Mouse (Mus musculus) liver, embryonic 16.5 days (tissue): ENCODE measurements around the gene D630039A03Rik. TPM values are rescaled to one million over a fixed set of nuclear protein-coding genes. Genes with fewer than 3 reads are reported as not detected.
A peak's percentile ranks its signal among the peaks of the same experiment; 100 is the strongest.

ENCODE experiments used
- ATAC-seq: fragments of 200-750 bp; cut with Nextera tagmentation; 2 replicates; pipeline ENCODE4 v1.8.0; 2017; ENCODE audit warnings: low read depth, mild to moderate bottlenecking, moderate number of reproducible peaks, moderate library complexity
- H3K27ac ChIP-seq: fragments of 300-500 bp; sonication (generic); 2 replicates; pipeline ENCODE4 v1.5.1; 2014; ENCODE audit warnings: mild to moderate bottlenecking, low read length
- H3K27me3 ChIP-seq: fragments of 300-500 bp; sonication (generic); 2 replicates; pipeline ENCODE4 v1.6.1; 2014; ENCODE audit warnings: low read depth, low read length, mixed read lengths; ENCODE audit not compliant: control insufficient read depth, insufficient read depth
- H3K36me3 ChIP-seq: fragments of 300-500 bp; sonication (generic); 2 replicates; pipeline ENCODE4 v1.6.1; 2014; ENCODE audit warnings: mild to moderate bottlenecking; ENCODE audit not compliant: control insufficient read depth, insufficient read depth
- H3K4me1 ChIP-seq: fragments of 300-500 bp; sonication (generic); 2 replicates; pipeline ENCODE4 v1.6.1; 2014; ENCODE audit warnings: low read depth, low read length, mixed read lengths; ENCODE audit not compliant: control insufficient read depth
- H3K4me2 ChIP-seq: fragments of 300-500 bp; sonication (generic); 2 replicates; pipeline ENCODE4 v1.6.1; 2014; ENCODE audit warnings: low read depth, low read length, mixed read lengths
- H3K4me3 ChIP-seq: fragments of 300-500 bp; sonication (generic); 2 replicates; pipeline ENCODE4 v1.5.1; 2014; ENCODE audit warnings: low read depth, mild to moderate bottlenecking, low read length
- H3K9ac ChIP-seq: fragments of 300-500 bp; sonication (generic); 2 replicates; pipeline ENCODE4 v1.6.1; 2014; ENCODE audit warnings: low read depth, low read length
- H3K9me3 ChIP-seq: fragments of 300-500 bp; sonication (generic); replicated peaks from 2 replicates; pipeline ENCODE4 v1.6.1; 2016; ENCODE audit warnings: low read length; ENCODE audit not compliant: control insufficient read depth
- WGBS: fragments of 180-500 bp; shearing (Covaris S2); extraction: QIAGEN DNeasy Blood & Tissue Kit; methylation state at CpG from one replicate; pipeline ENCODE4 v1.1.7; 2014; ENCODE audit not compliant: insufficient replicate concordance; 5-methylcytosine and 5-hydroxymethylcytosine counted together
- polyA plus RNA-seq: library from polyadenylated mRNA; unstranded; fragments of >200 nt; fragmentation: Nextera tagmentation; extraction: Ambion mirVana; gene quantifications from 2 replicates; pipeline ENCODE4 v1.2.1, GENCODE M21; 2015

Gene D630039A03Rik
- polyA plus RNA-seq, 1 experiment from 2014 or later, result 0.27 TPM

- Histone ChIP-seq H3K27me3 (no peaks in the 10 kb centered on the region), H3K4me1 (no peaks in the 10 kb centered on the region), H3K9me3 (no peaks in the 10 kb centered on the region), H3K27ac (no peak overlapping the region), H3K9ac (no peak overlapping the region), H3K36me3 (no peaks in the 10 kb centered on the region), H3K4me2 (no peak overlapping the region), H3K4me3 (no peak overlapping the region)
- no peak for ATAC-seq
- 20% methylated on average over 8 of the region's 8 CpGs for WGBS
Observed at GRCm38 (mm10) chr4:57919494-57920423, 3.7 kb upstream of the D630039A03Rik start.

GRCm38 (mm10) chr4:57916711-57917110 lies 614 bp upstream of the D630039A03Rik start:
- ATAC-seq, result no peak
- H3K27ac ChIP-seq, result no peak overlapping the region

GRCm38 (mm10) chr4:57915216-57915965 lies 706 bp downstream of the D630039A03Rik start:
- peak overlapping the region; percentile 48 for H3K4me2 ChIP-seq
- WGBS, result 25% methylated on average over 17 of the region's 17 CpGs
- peak overlapping the region; percentile 20; the same call in 1 of the 2 replicates for H3K4me3 ChIP-seq
- H3K27ac ChIP-seq, result no peak overlapping the region
- no peaks in the 10 kb centered on the region for H3K4me1 ChIP-seq
- ATAC-seq, result no peak
- no peaks in the 10 kb centered on the region for H3K36me3 ChIP-seq
- no peaks in the 10 kb centered on the region for H3K9me3 ChIP-seq
- H3K9ac ChIP-seq, result no peak overlapping the region
- H3K27me3 ChIP-seq, result no peaks in the 10 kb centered on the region

More at GRCm38 (mm10) chr4:57916711-57917110, 614 bp upstream of the D630039A03Rik start:
- no peak overlapping the region for H3K9ac ChIP-seq
- WGBS, result 54% methylated on average over 4 of the region's 4 CpGs
- no peaks in the 10 kb centered on the region for H3K4me1 ChIP-seq
- no peak overlapping the region for H3K4me3 ChIP-seq
- H3K36me3 ChIP-seq, result no peaks in the 10 kb centered on the region
- H3K4me2 ChIP-seq, result no peak overlapping the region
- no peaks in the 10 kb centered on the region for H3K9me3 ChIP-seq
- no peaks in the 10 kb centered on the region for H3K27me3 ChIP-seq

DNA sequence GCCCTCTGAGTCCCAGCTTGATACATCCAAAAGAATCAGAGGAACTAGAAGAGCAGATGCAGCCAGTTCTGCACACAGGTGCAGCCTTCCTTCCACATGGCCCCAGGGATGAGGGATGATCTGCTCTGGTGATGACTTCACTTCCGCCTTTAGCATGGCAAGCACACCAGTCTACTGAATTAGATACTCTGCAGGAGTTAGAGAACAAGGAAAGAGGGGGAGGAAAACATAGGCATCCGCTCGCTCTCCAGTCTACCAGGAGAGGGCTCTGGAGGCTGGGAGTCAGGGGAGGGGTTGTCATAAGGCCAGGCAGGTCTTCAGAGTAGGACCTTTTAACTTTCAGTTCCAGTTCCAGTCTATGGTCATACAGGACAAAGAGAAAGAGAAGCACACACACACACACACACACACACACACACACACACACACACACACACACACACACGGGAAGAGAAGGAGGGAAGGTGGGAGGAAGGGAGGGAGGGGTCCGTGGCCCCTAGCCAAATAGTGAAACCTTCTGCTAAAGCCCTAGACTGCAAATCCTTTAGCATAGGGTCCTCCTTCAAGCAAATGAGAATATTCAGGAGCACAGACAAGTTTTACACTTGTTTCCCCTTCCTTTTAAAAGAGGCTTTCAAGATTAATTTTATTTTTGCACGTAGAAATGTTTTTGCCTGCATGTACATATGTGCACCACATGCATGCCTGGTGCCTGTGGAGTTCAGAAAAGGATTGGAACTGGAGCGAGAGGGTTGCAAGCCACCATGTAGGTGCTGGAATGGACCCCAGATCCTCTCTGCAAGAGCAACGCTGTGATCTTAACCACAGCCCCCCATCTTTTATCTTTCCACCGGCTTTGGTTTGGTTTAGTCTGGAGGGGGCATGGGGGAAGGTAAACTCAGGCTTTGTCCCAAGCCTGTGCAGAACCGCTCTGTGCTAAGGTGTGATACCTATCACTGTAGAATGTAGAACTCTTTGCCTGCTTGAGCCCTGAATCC lies 1.6 kb downstream of the D630039A03Rik start:
- no peak overlapping the region for H3K4me3 ChIP-seq
- H3K36me3 ChIP-seq, result no peaks in the 10 kb centered on the region
- WGBS, result 58% methylated on average over 10 of the region's 10 CpGs
- no peak overlapping the region for H3K4me2 ChIP-seq
- H3K27me3 ChIP-seq, result no peaks in the 10 kb centered on the region
- no peak overlapping the region for H3K9ac ChIP-seq
- no peak overlapping the region for H3K27ac ChIP-seq
- ATAC-seq, result no peak
- H3K9me3 ChIP-seq, result no peaks in the 10 kb centered on the region
- H3K4me1 ChIP-seq, result no peaks in the 10 kb centered on the region

DNA sequence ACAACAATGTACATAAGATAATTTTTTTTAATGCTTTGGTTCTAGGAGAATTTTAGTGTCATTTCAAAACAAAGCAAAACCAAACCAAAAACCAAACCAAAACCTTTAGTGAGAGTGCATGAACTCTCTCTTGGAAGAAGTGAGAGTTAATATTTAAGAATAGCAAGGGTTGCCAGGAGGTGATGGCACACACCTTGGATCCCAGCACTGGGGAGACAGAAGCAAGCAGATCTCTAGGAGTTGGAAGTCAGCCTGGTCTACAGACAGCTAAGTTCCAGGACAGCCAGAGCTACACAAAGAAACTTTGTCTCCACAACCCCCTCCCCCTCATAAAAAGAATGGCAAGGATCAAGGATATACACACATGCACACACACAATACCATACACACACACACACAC lies 3.1 kb downstream of the D630039A03Rik start:
- ATAC-seq, result no peak
- H3K9me3 ChIP-seq, result no peaks in the 10 kb centered on the region
- H3K9ac ChIP-seq, result no peak overlapping the region
- H3K36me3 ChIP-seq, result no peaks in the 10 kb centered on the region
- H3K27ac ChIP-seq, result no peak overlapping the region
- no peaks in the 10 kb centered on the region for H3K27me3 ChIP-seq
- H3K4me3 ChIP-seq, result no peak overlapping the region
- H3K4me1 ChIP-seq, result no peaks in the 10 kb centered on the region
- H3K4me2 ChIP-seq, result no peak overlapping the region

DNA sequence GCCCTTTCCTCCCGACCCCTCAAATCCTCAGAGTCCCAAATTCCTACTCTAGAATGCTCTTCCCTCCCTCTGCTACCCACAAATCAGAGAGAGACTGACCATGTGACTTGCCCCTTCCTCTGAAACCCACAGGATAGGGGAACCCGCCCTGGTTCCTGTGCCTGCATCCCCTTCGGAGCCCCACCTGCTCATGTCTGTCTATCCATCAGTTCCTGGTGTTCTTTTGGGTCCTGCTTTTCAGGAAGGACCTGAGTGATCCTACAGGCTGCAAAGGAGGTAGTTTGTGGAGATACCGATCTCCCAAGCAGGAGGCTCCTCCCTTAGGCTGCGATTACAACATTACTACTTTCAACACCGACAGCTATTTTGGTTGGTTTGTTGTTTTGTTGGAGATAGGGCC lies 7.2 kb downstream of the D630039A03Rik start:
- no peak overlapping the region for H3K9ac ChIP-seq
- no peaks in the 10 kb centered on the region for H3K4me1 ChIP-seq
- H3K36me3 ChIP-seq, result no peaks in the 10 kb centered on the region
- H3K9me3 ChIP-seq, result no peaks in the 10 kb centered on the region
- 19% methylated on average over 6 of the region's 6 CpGs for WGBS
- no peak for ATAC-seq
- H3K4me3 ChIP-seq, result no peak overlapping the region
- no peak overlapping the region for H3K4me2 ChIP-seq
- H3K27ac ChIP-seq, result no peak overlapping the region
- H3K27me3 ChIP-seq, result no peaks in the 10 kb centered on the region

DNA sequence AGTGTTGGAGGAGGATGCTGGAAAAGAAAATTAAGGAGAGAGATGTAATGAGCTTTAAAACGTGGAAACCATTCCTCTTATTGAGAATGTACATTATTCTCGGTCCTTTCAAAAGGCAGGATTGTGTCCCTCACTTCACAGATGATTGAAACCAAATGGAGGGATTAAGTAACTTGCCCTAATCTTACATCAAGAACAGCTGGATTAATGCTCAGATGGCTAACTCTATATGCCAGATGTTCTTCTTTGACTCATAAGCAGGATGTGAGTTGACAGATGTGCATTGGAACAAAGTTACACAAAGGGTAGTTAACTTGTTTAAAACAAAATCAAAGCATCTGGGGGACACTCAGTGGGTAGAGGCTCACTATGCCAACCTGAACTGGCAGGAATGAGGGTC lies 9.4 kb downstream of the D630039A03Rik start:
- no peak for ATAC-seq
- Histone ChIP-seq H3K4me2 (no peak overlapping the region), H3K27me3 (no peaks in the 10 kb centered on the region), H3K4me1 (no peaks in the 10 kb centered on the region), H3K36me3 (no peaks in the 10 kb centered on the region), H3K4me3 (no peak overlapping the region), H3K27ac (no peak overlapping the region), H3K9ac (no peak overlapping the region), H3K9me3 (no peaks in the 10 kb centered on the region)
- WGBS, result 43% methylated on average over 2 of the region's 2 CpGs

GRCm38 (mm10) chr4:57904638-57905037 lies 11.5 kb downstream of the D630039A03Rik start:
- H3K4me2 ChIP-seq, result no peak overlapping the region
- H3K9me3 ChIP-seq, result no peaks in the 10 kb centered on the region
- no peak overlapping the region for H3K4me3 ChIP-seq
- 27% methylated on average over 9 of the region's 9 CpGs for WGBS
- no peak overlapping the region for H3K27ac ChIP-seq
- H3K9ac ChIP-seq, result no peak overlapping the region
- ATAC-seq, result no peak
- no peaks in the 10 kb centered on the region for H3K4me1 ChIP-seq
- H3K27me3 ChIP-seq, result no peaks in the 10 kb centered on the region
- no peaks in the 10 kb centered on the region for H3K36me3 ChIP-seq
